Mouse (Mus musculus): ENCODE measurements around the gene Matn1. TPM values are rescaled to one million over a fixed set of nuclear protein-coding genes. Genes with fewer than 3 reads are reported as not detected.
A peak's percentile ranks its signal among the peaks of the same experiment; 100 is the strongest.

Gene Matn1
- 1 to 10 TPM; 1.4 to 1.5 TPM for total RNA-seq (2021)

DNA sequence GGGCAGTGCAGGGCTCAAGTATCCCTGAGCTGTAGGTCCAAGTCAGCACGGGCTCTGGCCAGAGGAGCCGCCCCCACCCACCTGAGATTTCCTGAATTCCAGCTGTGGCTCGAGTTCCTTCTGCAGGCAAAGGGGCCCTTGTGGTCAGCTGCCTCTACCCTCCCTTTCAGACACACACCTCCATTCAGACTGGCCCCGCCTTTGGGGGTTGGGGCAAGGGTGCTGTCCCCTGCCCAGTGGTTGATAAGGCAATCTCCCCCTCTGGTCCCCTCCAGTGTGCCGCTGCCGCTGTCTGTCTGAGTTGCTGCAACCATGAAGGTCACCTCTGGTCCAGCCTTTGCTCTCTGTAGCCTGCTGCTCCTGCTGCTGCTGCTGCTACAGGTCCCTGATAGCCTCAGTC lies at the start of gene Matn1:
Matn1 (plus strand) TSS at position 274 of the 400 bp plus-strand sequence.
- DNase-seq = no peak

DNA sequence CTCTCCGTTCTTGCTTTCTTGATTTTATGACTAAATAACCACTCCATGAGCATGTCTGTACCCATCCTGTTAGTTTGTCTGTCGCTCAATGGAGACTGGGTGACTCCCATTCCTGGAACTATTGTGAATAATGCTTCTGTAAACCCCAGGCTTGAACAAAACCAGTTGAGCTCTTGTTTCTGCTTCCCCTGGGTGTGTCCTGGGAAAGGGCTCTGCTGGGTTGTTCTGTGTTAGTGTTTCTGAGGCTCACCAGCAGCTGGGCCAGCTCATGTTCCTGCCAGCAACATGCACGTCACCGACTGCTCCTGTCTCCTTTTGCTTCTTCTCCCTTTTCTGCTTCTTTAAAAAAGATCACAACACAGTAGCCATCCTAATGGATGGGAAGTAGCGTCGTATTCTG lies 48.5 kb upstream of the Matn1 start:
- DNase-seq = no peak

- no peak for DNase-seq
These were observed 47.8 kb upstream of the Matn1 start for GRCm38 (mm10) chr4:130896372-130896771.

DNA sequence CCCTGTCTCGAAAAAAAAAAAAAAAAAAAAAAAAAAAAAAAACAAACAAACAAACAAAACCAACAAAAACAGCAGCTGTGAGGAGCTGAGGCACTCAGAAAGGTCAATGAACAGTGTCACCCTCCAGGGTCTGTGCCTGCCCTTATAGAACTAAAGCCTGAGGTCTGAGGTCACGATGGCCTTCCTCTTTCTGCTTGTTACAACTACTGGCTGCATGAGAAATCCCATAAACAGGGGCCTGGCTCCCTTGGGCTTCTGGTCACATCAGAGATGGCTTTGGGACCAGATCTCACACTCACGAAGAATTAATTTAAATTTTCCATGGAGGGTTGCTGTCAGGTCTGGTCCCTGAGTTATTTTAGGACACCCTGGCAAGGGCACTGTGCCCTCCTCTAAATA lies 44.8 kb upstream of the Matn1 start:
- DNase-seq = no peak

DNA sequence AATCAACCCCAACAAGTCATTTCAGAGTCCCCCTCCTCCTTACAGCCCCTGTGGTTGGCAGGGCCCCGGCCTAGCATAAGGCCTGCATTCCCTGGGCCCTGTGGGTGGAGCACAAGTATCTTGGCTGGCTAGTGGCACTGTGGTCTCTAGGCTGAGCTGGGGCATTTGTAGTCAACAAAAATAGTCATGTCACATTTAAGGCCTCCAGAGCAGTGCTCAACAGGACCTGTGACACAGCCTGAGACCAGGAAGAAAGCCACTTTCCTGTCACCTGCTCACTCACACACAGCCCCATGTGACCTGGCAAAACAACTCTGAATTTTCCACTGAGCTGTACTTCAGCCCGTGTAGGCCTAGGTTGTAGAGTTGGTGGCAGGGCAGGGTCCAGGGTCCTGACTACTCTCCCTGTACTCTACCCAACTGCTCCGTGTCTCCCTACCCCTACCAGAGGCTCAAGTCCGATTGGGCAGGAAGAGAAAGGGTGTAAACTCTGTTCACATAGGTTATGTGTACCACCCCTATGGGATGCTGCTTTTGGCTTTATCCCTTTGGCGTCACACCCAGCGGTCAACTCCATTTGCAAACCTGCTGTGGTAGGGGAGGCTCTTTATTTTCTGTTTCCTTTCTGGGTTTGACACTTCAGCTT lies 44.3 kb upstream of the Matn1 start:
- no peak for DNase-seq

- DNase-seq = no peak
These were observed 43.4 kb upstream of the Matn1 start for GRCm38 (mm10) chr4:130900746-130901145.

- no peak for DNase-seq
These were observed 41.9 kb upstream of the Matn1 start for GRCm38 (mm10) chr4:130902289-130902781.

DNA sequence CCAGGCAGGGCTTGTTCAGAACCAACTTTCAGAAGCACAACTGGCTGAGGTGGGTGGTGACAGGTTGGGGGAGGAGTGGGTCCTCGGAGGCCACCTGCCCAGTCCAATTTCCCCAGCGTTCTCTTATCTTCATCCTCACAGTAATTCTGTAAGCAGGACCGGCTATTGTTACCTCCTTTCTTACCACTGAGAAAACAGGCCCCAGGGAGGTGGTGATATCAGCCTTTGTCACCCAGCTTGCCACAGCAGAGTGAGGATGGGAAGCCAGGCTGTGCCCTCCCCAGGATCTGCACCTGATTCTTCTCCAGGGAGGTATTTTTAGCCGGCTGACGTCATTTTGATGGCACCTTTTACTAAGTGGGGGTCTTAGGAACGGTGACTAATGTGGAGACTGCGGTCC lies 39.2 kb upstream of the Matn1 start:
- no peak for DNase-seq

- no peak for DNase-seq
These were observed 38.3 kb upstream of the Matn1 start for GRCm38 (mm10) chr4:130905882-130906281.

- peak in 1 of 2 experiments; percentile 32 for DNase-seq
These were observed 37.9 kb upstream of the Matn1 start for GRCm38 (mm10) chr4:130906296-130906695.

DNA sequence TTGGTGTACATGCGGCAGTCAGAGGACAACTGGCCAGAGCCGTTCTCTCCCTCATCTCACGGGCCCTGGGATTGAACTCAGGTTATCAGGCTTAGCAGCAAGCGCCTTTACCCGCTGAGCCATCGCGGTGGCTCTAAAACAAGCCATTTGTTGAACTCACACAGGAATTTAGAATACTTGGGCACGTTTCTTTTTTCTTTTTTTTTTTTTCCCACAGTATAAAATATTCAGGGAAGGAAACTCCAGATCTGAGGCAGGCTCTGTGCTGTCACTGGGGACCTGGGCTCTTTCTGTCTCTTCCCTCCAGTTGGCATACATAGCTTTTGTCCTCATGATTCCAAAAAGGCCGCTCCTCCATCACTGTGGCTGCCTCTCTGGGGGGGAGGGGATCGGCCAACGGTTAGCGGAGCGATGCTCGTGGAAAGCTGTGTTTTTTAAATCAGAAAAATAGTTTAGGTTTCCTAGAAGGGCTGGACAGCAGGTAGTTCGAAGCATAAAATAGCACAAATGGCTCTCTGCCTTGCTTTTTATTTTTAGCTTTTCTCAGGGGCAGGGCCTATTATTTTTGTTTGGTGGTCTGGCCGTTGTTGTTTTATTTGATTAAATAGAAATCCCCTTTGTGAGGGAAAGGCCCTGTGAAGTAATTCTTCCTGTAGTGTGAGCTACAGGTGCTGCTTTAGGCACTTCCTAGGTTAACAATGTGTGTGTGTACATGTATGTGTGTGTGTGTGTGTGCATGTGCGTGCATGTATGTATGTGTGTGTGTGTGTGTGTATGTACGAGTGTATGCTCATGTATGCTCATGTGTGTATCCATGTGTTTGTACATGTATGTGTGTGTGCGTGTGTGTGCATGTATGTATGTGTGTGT lies 36.8 kb upstream of the Matn1 start:
- no peak for DNase-seq

GRCm38 (mm10) chr4:130908133-130908532 lies 36.1 kb upstream of the Matn1 start:
- DNase-seq = no peak

- peak; percentile 22 to 41 for DNase-seq
These were observed 34.9 kb upstream of the Matn1 start for GRCm38 (mm10) chr4:130909167-130909874.

GRCm38 (mm10) chr4:130910666-130911065 lies 33.5 kb upstream of the Matn1 start:
- DNase-seq = no peak

- DNase-seq = no peak
These were observed 31.6 kb upstream of the Matn1 start for GRCm38 (mm10) chr4:130912626-130913025.

- no peak for DNase-seq
These were observed 31.1 kb upstream of the Matn1 start, which contains the start of gene Laptm5 for GRCm38 (mm10) chr4:130913077-130913476. Gene Laptm5, plus strand, starts transcription at chr4:130913125.

GRCm38 (mm10) chr4:130913511-130913910 lies 30.7 kb upstream of the Matn1 start:
- no peak for DNase-seq

DNA sequence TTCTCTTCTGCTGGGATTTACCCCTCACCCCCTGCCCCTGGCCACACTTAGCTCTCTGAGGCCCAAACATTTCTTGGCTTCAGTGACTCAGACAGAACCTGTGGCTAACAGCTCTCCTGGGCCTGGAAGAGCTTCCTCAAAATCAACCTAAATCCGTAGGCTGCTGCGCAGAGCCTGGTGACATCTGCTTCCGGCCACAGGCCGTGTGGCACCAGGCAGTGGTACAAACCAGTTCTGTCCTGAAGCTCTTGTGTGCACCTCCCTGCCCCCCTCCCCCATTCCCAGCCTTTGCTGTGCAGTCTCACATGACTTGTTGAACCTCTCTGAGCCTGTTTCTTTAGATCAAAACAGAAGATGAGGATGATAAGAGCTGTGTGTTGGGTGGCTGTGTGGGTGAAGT lies 30.2 kb upstream of the Matn1 start:
- no peak for DNase-seq

DNA sequence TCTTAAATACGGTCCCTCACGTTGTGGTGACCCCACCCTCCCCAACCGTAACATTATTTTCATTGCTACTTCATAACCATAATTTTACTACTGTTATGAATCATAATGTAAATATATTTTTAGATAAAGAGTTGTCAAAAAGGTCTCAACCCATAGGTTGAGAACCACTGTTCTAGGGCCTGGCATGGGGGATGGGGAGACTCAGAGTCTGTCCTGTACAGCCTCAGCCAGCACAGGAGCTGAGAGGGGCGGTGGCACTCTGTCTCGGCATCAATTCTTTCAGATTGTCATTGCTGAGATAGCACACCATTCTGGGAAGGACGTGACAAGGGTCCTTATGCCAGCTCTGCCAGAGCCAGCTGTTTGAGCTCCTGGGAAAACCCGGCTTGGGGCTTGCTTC lies 29.7 kb upstream of the Matn1 start:
- no peak for DNase-seq

- DNase-seq = no peak
These were observed 29.0 kb upstream of the Matn1 start for GRCm38 (mm10) chr4:130915006-130915667.

- no peak for DNase-seq
These were observed 28.5 kb upstream of the Matn1 start for GRCm38 (mm10) chr4:130915668-130916035.

- no peak for DNase-seq
These were observed 27.5 kb upstream of the Matn1 start for GRCm38 (mm10) chr4:130916639-130917038.

GRCm38 (mm10) chr4:130917564-130917963 lies 26.6 kb upstream of the Matn1 start:
- no peak for DNase-seq

All from layer of hippocampus, postnatal 36 days (tissue).